Mouse (Mus musculus): ENCODE results near the gene Rasip1. TPM values are rescaled to one million over a fixed set of nuclear protein-coding genes. Genes with fewer than 3 reads are reported as not detected.

Gene Rasip1
- total RNA-seq, 2 experiments from 2014 or later = 6.4 to 7.9 TPM

- DNase-seq (ENCODE audit: low spot score in 2 of 2) = peak; percentile 87 to 90
Observed at GRCm38 (mm10) chr7:45682144-45683126, 55.1 kb downstream of the Rasip1 start.

- no peak for DNase-seq (ENCODE audit: low spot score in 2 of 2)
Observed at GRCm38 (mm10) chr7:45683396-45684050, 56.2 kb downstream of the Rasip1 start, which contains the start of gene Ntn5. Ntn5 (plus strand) TSS chr7:45684022.

DNA sequence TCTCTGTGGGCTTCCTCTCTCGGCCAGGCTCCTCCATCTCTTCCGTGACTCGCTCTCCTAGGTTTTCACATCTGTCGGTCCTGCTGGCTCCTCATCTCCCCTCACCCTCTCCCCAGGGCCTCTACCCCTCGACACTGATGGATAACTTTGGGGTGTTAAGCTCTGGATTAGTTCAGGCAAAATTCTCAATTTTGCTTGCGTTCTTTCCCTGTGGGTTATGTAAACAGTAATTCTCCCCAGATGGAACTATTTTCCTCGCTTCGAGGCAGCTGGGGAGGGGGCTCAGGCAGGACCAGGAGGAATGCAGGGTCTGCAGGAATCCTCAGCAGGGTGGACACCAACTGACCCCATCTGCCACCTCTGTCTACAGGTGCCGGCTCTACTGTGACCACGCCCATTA lies 58.5 kb downstream of the Rasip1 start:
- DNase-seq (ENCODE audit: low spot score in 2 of 2) = no peak

DNA sequence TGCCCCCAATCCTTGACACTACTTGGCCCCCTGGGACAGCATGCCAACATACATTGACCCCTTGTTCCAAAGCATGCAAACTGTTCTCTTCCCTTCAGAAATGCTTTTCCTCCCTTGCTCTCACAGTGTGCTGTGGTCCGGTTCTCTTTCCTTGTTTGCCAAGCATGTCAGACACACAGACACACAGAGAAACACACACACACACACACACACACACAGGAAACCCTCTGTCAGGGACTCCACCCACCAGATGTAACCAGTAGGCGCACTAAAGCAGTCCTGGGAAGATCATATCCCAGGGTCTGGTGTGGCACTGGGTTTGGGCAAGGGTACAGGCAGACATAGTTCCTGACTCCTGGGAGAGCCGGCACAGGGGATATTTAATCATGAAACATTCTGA lies 59.6 kb downstream of the Rasip1 start:
- no peak for DNase-seq (ENCODE audit: low spot score in 2 of 2)

Other genes with a start within 250 kb of the Rasip1 start
- 100 to 1,000 TPM; 372 to 395 TPM for gene Snrnp70, start 231.7 kb upstream of the Rasip1 start, total RNA-seq (2021)
- gene Kcna7, start 221.8 kb upstream of the Rasip1 start, total RNA-seq (2021) = not detected
- gene Ntf5, start 213.8 kb upstream of the Rasip1 start, total RNA-seq (2021) = under 1 TPM in 1 of 2 experiments, not detected in 1; 0.19 TPM
- gene Lhb, start 206.7 kb upstream of the Rasip1 start, total RNA-seq (2021) = not detected
- gene Gys1, start 192.6 kb upstream of the Rasip1 start, total RNA-seq (2021) = 10 to 100 TPM; 15.1 to 18.1 TPM
- gene Ruvbl2, start 189.4 kb upstream of the Rasip1 start, total RNA-seq (2021) = 10 to 100 TPM; 32.4 to 34.5 TPM
- gene Ftl1, start 167.6 kb upstream of the Rasip1 start, total RNA-seq (2021) = 100 to 1,000 TPM; 218 to 238 TPM
- gene Bax, start 160.6 kb upstream of the Rasip1 start, total RNA-seq (2021) = 10 to 100 TPM; 55.2 to 59.3 TPM
- gene Tulp2, start 145.6 kb upstream of the Rasip1 start, total RNA-seq (2021) = under 1 TPM in 1 of 2 experiments, not detected in 1; 0.21 TPM
- 1 to 10 TPM; 2.5 to 3.8 TPM for gene Gm45808, start 140.7 kb upstream of the Rasip1 start, total RNA-seq (2021)
- gene Dhdh, start 138.7 kb upstream of the Rasip1 start, total RNA-seq (2021) = 1 to 10 TPM; 3.9 to 4.7 TPM
- 100 to 1,000 TPM; 111 to 112 TPM for gene Nucb1, start 117.1 kb upstream of the Rasip1 start, total RNA-seq (2021)
- gene Ppp1r15a, start 101.2 kb upstream of the Rasip1 start, total RNA-seq (2021) = 10 to 100 TPM; 23.1 to 25.9 TPM
- 1 to 10 TPM; 6.1 to 8.2 TPM for gene Plekha4, start 101.2 kb upstream of the Rasip1 start, total RNA-seq (2021)
- gene Hsd17b14, start 72.6 kb upstream of the Rasip1 start, total RNA-seq (2021) = under 1 TPM; 0.37 to 0.56 TPM
- gene Bcat2, start 57.3 kb upstream of the Rasip1 start, total RNA-seq (2021) = 10 to 100 TPM; 25.3 to 26.9 TPM
- not detected for gene Fgf21, start 12.0 kb upstream of the Rasip1 start, total RNA-seq (2021)
- not detected for gene Fut1, start 10.2 kb upstream of the Rasip1 start, total RNA-seq (2021)
- gene Izumo1, start 5.7 kb upstream of the Rasip1 start, total RNA-seq (2021) = under 1 TPM in 1 of 2 experiments, not detected in 1; 0.21 TPM
- gene Mamstr, start 12.5 kb downstream of the Rasip1 start, total RNA-seq (2021) = 1 to 10 TPM; 2.0 to 2.6 TPM
- gene Fut2, start 38.9 kb downstream of the Rasip1 start, total RNA-seq (2021) = under 1 TPM; 0.12 to 0.26 TPM
- gene Ntn5, start 56.5 kb downstream of the Rasip1 start, total RNA-seq (2021) = 10 to 100 TPM; 11.1 to 13.3 TPM
- gene Sec1, start 66.9 kb downstream of the Rasip1 start, total RNA-seq (2021) = 1 to 10 TPM; 1.2 to 1.7 TPM
- 100 to 1,000 TPM; 215 to 220 TPM for gene Car11, start 72.4 kb downstream of the Rasip1 start, total RNA-seq (2021)
- gene Dbp, start 77.6 kb downstream of the Rasip1 start, total RNA-seq (2021) = 10 to 100 TPM; 63.1 to 84.6 TPM
- 100 to 1,000 TPM; 331 to 369 TPM for gene Rpl18, start 88.0 kb downstream of the Rasip1 start, total RNA-seq (2021)
- gene Sphk2, start 90.5 kb downstream of the Rasip1 start, total RNA-seq (2021) = 10 to 100 TPM; 32.3 to 33.0 TPM
- gene Fam83e, start 93.7 kb downstream of the Rasip1 start, total RNA-seq (2021) = under 1 TPM in 1 of 2 experiments, not detected in 1; 0.21 TPM
- not detected for gene Spaca4, start 98.3 kb downstream of the Rasip1 start, total RNA-seq (2021)
- gene Lmtk3, start 156.2 kb downstream of the Rasip1 start, total RNA-seq (2021) = 100 to 1,000 TPM; 229 to 237 TPM
- 10 to 100 TPM; 11.3 to 13.7 TPM for gene Sult2b1, start 157.2 kb downstream of the Rasip1 start, total RNA-seq (2021)
- gene Cyth2, start 187.1 kb downstream of the Rasip1 start, total RNA-seq (2021) = 100 to 1,000 TPM; 191 to 210 TPM
- 1 to 10 TPM; 2.2 to 2.6 TPM for gene Kcnj14, start 197.3 kb downstream of the Rasip1 start, total RNA-seq (2021)
- gene Grwd1, start 203.5 kb downstream of the Rasip1 start, total RNA-seq (2021) = 10 to 100 TPM; 20.1 to 23.2 TPM
- 10 to 100 TPM; 69.0 to 76.2 TPM for gene Kdelr1, start 245.3 kb downstream of the Rasip1 start, total RNA-seq (2021)

All from left cerebral cortex, adult 18-20 months (tissue).